Comparison of ENCODE assay signal across 17 mouse cellular contexts in the genomic region with DNA sequence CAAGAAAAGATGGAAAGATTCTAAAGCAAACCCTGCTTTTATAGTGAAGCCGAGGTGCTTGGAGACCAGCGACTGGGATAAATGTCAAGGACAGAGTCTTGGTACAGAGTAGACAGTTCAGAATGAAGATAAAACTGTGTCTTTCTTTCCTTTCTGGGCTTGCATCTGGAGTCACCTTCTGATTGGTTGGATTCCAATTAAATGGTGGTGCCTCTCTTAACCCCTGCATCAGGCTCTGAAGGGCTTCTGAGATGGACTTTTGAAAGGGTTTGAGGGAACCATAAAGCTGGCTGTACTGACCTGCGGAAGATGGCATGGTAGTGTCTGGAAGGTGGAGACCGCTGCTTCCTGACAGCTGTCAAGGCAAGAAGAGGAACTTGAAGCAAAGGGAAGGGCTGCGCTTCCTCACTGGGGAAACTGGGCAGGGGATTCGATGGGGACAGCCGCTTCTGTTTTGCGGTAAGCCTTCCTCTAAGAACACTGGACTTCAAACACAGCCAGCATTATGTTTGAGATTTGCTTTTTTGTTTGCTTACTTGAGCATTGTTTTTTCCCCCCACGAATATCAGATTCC. TPM values are rescaled to one million over a fixed set of nuclear protein-coding genes. Genes with fewer than 3 reads are reported as not detected.
DNase-seq lines count a peak whose midpoint lies in the region.
"Had no signal": no experiment of that assay in that cellular context is flagged by ENCODE, and none has a peak within 500 bp of the region (broad histone marks: within the 10 kb centered on the region; RNA-seq: fewer than 3 reads in every experiment).

No protein-coding gene starts in this region.

- H3K27me3 ChIP-seq in splenic B cell, adult 2 months (ENCODE audit: control insufficient read depth, insufficient read depth, low read length, poor library complexity, severe bottlenecking) = no peaks in the 10 kb centered on the region

- intact Hi-C loops in heart, postnatal 25 days (cut with DNase I) = no loop called here

- peak; percentile 92 for DNase-seq in heart, adult 11 months
- DNase-seq in heart, postnatal 25 days (ENCODE audit: low spot score) = no peak
- peak; percentile 41 for DNase-seq in MEL-GATA-1-ER (ENCODE audit: extremely low read depth, low read depth)
- peak; percentile 33 for DNase-seq in c-Kit-positive CD71-negative TER-119-negative erythroid progenitor cells, embryonic 14.5 days (ENCODE audit: low read depth)
- DNase-seq in splenic B cell, adult 2 months (ENCODE audit: low read depth, low spot score) = peak; percentile 26
- DNase-seq in cerebellum, postnatal 4 days (ENCODE audit: low spot score in 2 of 2) = no peak
- no peak for DNase-seq in spleen, adult 12 weeks (ENCODE audit: low spot score)
- DNase-seq: cerebellum, adult 9-10 months; gastrocnemius, postnatal 10 days; kidney, postnatal 10 days; lung, embryonic 14.5 days; thymus, postnatal 14 days had no signal

- peaks cover 8% of the 10 kb centered on the region for H3K36me3 ChIP-seq in splenic B cell, adult 2 months (ENCODE audit: control insufficient read depth, insufficient read depth, low read length, poor library complexity, severe bottlenecking)
- H3K36me3 ChIP-seq: embryonic facial prominence, embryonic 10.5 days; hindbrain, embryonic 12.5 days; midbrain, embryonic 15.5 days had no signal

RNA-seq across cellular contexts. Expression of a gene that starts 4.7 kb away (rescaled TPM):
- total RNA-seq in heart, postnatal 25 days (2021) = 1 to 10 TPM in 1 of 2 experiments, under 1 TPM in 1; 0.75 to 1.6 TPM

RNA-seq across cellular contexts. Expression of a gene that starts 55.0 kb away (rescaled TPM):
- total RNA-seq in heart, postnatal 25 days (2021) = not detected
- total RNA-seq: gastrocnemius, postnatal 10 days; layer of hippocampus, adult 8-10 months; left cerebral cortex, postnatal 10 days had no signal

Comparison
In these comparisons a context has a peak if more than half of its experiments do, and no peak if none do; other contexts are left out.
1. DNase-seq: peak in heart, adult 11 months (single experiment), MEL-GATA-1-ER (single experiment), c-Kit-positive CD71-negative TER-119-negative erythroid progenitor cells, embryonic 14.5 days (single experiment) and splenic B cell, adult 2 months (single experiment); none in heart, postnatal 25 days (single experiment), cerebellum, postnatal 4 days (0 of 2) and spleen, adult 12 weeks (single experiment).